Mouse (Mus musculus): Measurements from ENCODE around the gene Hsf5. TPM values are rescaled to one million over a fixed set of nuclear protein-coding genes. Genes with fewer than 3 reads are reported as not detected.

Hsf5 gene
- polyA plus RNA-seq, 1 experiment from 2014 or later: 0.27 TPM

DNA sequence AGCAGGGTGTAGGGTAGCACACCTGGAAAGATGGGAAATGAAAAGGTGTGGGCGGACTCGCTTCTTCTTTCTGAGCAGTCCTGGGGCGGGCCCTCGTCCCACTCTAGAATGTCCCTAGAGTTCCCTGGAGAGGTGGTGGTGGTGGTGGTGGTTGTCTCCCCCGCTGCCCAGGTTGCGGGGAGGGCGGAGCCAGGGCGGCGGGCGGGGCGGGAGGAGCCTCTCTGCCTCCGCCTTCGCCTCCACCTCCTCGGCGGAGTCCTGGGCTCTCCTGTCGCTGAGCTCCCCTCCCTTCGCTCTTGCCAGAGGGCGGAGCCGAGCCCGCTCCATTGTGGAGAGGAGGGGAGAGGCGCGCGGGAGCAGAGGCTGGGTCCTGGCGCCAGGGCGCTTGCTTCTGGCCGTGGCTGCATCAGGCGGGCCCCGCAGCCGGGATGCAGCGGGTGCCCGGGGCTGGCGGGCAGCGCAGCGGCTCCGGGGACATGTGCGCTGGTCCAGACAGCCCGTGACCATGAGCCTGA, 21.6 kb upstream of the Hsf5 start:
- 2% methylated on average over 32 of the region's 37 CpGs for WGBS
- peak overlapping the region; percentile 91 for H3K9ac ChIP-seq (ENCODE audit: low read length)
- H3K4me3 ChIP-seq (ENCODE audit: low read depth, low read length): peak overlapping the region; percentile 81
- DNase-seq (ENCODE audit: low spot score): peak; percentile 92
- H3K36me3 ChIP-seq (ENCODE audit: control insufficient read depth, insufficient read depth, low read length): peaks cover 20% of the 10 kb centered on the region
- H3K27me3 ChIP-seq (ENCODE audit: control insufficient read depth, insufficient read depth, low read length): no peaks in the 10 kb centered on the region
- H3K4me1 ChIP-seq (ENCODE audit: control insufficient read depth, insufficient read depth, low read length): peaks cover 25% of the 10 kb centered on the region
- H3K27ac ChIP-seq (replicated peaks; ENCODE audit: low read depth, low read length): peak overlapping the region; percentile 40; the same call in 1 of the 2 replicates
- no peaks in the 10 kb centered on the region for H3K9me3 ChIP-seq (ENCODE audit: control insufficient read depth, low read length)
- peak; percentile 56; the same call in 1 of the 2 replicates for ATAC-seq (ENCODE audit: insufficient number of reproducible peaks, low FRiP score, low TSS enrichment, low read depth)
- peak overlapping the region; percentile 90 for H3K4me2 ChIP-seq (ENCODE audit: low read depth, severe bottlenecking)

GRCm38 (mm10) chr11:87595976-87596375, 21.0 kb upstream of the Hsf5 start:
- no peaks in the 10 kb centered on the region for H3K9me3 ChIP-seq (ENCODE audit: control insufficient read depth, low read length)
- H3K4me1 ChIP-seq (ENCODE audit: control insufficient read depth, insufficient read depth, low read length): peaks cover 20% of the 10 kb centered on the region
- peak overlapping the region; percentile 91 for H3K9ac ChIP-seq (ENCODE audit: low read length)
- H3K4me2 ChIP-seq (ENCODE audit: low read depth, severe bottlenecking): peak overlapping the region; percentile 90
- no peaks in the 10 kb centered on the region for H3K27me3 ChIP-seq (ENCODE audit: control insufficient read depth, insufficient read depth, low read length)
- peak overlapping the region; percentile 81 for H3K4me3 ChIP-seq (ENCODE audit: low read depth, low read length)
- WGBS: 10% methylated on average over 7 of the region's 7 CpGs
- H3K36me3 ChIP-seq (ENCODE audit: control insufficient read depth, insufficient read depth, low read length): peaks cover 22% of the 10 kb centered on the region
- H3K27ac ChIP-seq (replicated peaks; ENCODE audit: low read depth, low read length): peak overlapping the region; percentile 40; the same call in 1 of the 2 replicates
- DNase-seq (ENCODE audit: low spot score): no peak
- ATAC-seq (ENCODE audit: insufficient number of reproducible peaks, low FRiP score, low TSS enrichment, low read depth): no peak

DNA sequence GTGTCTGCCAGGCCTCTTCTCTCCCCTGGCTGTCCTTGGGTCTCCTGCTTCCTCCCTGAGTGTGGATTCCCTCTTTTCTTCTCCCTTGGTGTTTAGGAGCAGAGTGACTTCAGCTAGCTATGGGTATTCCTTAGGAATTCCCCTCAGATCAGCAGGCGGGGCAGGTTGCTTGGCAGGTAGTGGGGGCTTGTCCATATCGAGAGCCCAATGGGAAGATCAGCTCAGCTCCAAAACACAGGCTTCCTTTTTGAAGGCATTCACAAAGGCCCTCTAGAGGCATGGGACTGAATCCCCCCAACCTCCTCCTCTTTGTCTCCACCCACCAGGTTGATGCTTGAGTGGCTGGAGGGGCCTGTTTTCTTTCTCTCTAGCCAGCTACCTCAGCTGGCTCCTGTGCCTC, 20.5 kb upstream of the Hsf5 start:
- no peaks in the 10 kb centered on the region for H3K27me3 ChIP-seq (ENCODE audit: control insufficient read depth, insufficient read depth, low read length)
- no peaks in the 10 kb centered on the region for H3K9me3 ChIP-seq (ENCODE audit: control insufficient read depth, low read length)
- H3K36me3 ChIP-seq (ENCODE audit: control insufficient read depth, insufficient read depth, low read length): peaks cover 22% of the 10 kb centered on the region
- peak overlapping the region; percentile 90 for H3K4me2 ChIP-seq (ENCODE audit: low read depth, severe bottlenecking)
- H3K27ac ChIP-seq (replicated peaks; ENCODE audit: low read depth, low read length): no peak overlapping the region
- ATAC-seq (ENCODE audit: insufficient number of reproducible peaks, low FRiP score, low TSS enrichment, low read depth): no peak
- H3K4me3 ChIP-seq (ENCODE audit: low read depth, low read length): peak overlapping the region; percentile 81
- peak overlapping the region; percentile 91 for H3K9ac ChIP-seq (ENCODE audit: low read length)
- no peak for DNase-seq (ENCODE audit: low spot score)
- 40% methylated on average over 2 of the region's 2 CpGs for WGBS
- peaks cover 20% of the 10 kb centered on the region for H3K4me1 ChIP-seq (ENCODE audit: control insufficient read depth, insufficient read depth, low read length)

DNA sequence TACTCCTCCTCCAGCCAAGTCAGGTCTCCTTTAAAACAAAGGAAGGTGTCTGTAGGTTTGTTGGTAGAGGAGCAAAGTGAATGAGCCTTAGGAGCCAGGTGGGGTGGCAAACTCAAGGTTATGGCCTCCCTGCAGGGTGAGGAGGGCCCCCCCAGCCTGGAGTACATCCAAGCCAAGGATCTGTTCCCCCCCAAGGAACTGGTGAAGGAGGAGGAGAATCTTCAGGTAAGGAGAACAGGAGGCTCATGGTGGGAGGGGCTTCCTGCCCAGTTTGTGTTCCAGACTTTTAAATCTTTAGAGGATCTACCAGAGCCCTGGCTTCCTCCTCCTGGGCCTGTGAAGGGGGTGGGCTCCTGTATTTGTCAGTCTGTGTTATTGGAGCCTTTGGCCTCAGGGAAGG, 19.9 kb upstream of the Hsf5 start:
- H3K4me3 ChIP-seq (ENCODE audit: low read depth, low read length): no peak overlapping the region

DNA sequence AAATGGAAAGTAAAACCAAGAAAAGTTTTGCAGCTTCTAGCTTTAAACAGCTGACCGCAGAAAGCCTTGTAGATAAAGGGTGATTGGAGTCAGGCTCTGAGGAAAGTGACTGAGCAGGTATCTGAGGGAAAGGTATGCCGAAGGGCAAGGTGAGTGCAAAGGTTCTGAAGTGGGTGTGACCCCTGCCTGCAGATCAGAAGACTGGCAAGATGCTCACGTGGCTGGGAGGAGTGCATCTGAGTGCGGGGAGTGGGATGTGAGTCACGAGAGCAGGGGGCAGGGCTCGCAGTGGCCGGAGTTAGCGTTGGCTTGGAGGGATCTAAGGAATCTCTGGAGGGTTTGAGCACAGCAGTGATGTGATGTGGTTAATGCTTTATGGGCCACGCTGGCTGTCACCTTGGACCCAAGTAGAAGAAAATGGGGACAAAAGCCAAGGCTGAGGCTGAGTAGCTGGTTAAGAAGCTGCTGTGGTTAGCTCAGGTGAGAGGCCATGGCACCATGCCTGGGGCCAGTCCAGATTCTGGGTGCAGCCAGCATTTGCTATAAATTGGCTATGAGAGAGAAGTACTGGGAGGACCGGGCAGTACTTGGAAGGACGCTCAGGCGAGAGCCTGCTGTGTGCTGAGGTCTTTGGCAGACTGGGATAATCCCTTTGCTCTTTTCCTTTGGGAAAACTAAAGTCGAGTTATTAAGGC, 17.4 kb upstream of the Hsf5 start:
- Histone ChIP-seq H3K4me2 (ENCODE audit: low read depth, severe bottlenecking) (no peak overlapping the region), H3K36me3 (ENCODE audit: control insufficient read depth, insufficient read depth, low read length) (peaks cover 43% of the 10 kb centered on the region), H3K27me3 (ENCODE audit: control insufficient read depth, insufficient read depth, low read length) (no peaks in the 10 kb centered on the region), H3K9me3 (ENCODE audit: control insufficient read depth, low read length) (no peaks in the 10 kb centered on the region), H3K4me3 (ENCODE audit: low read depth, low read length) (no peak overlapping the region), H3K27ac (replicated peaks; ENCODE audit: low read depth, low read length) (no peak overlapping the region), H3K9ac (ENCODE audit: low read length) (no peak overlapping the region), H3K4me1 (ENCODE audit: control insufficient read depth, insufficient read depth, low read length) (peaks cover 12% of the 10 kb centered on the region; the same call in 1 of the 2 replicates)
- WGBS: 90% methylated on average over 13 of the region's 13 CpGs
- ATAC-seq (ENCODE audit: insufficient number of reproducible peaks, low FRiP score, low TSS enrichment, low read depth): no peak
- no peak for DNase-seq (ENCODE audit: low spot score)

More for the DNA sequence above, 19.9 kb upstream of the Hsf5 start:
- peak overlapping the region; percentile 90; the same call in 1 of the 2 replicates for H3K4me2 ChIP-seq (ENCODE audit: low read depth, severe bottlenecking)
- peaks cover 20% of the 10 kb centered on the region for H3K4me1 ChIP-seq (ENCODE audit: control insufficient read depth, insufficient read depth, low read length)
- peaks cover 22% of the 10 kb centered on the region for H3K36me3 ChIP-seq (ENCODE audit: control insufficient read depth, insufficient read depth, low read length)
- no peak overlapping the region for H3K9ac ChIP-seq (ENCODE audit: low read length)
- no peaks in the 10 kb centered on the region for H3K9me3 ChIP-seq (ENCODE audit: control insufficient read depth, low read length)
- no peaks in the 10 kb centered on the region for H3K27me3 ChIP-seq (ENCODE audit: control insufficient read depth, insufficient read depth, low read length)
- no peak overlapping the region for H3K27ac ChIP-seq (replicated peaks; ENCODE audit: low read depth, low read length)
- no peak for ATAC-seq (ENCODE audit: insufficient number of reproducible peaks, low FRiP score, low TSS enrichment, low read depth)
- no peak for DNase-seq (ENCODE audit: low spot score)

- no peak for ATAC-seq (ENCODE audit: insufficient number of reproducible peaks, low FRiP score, low TSS enrichment, low read depth)
- Histone ChIP-seq H3K27me3 (ENCODE audit: control insufficient read depth, insufficient read depth, low read length) (no peaks in the 10 kb centered on the region), H3K4me1 (ENCODE audit: control insufficient read depth, insufficient read depth, low read length) (peaks cover 7% of the 10 kb centered on the region; the same call in 1 of the 2 replicates), H3K9ac (ENCODE audit: low read length) (no peak overlapping the region), H3K4me2 (ENCODE audit: low read depth, severe bottlenecking) (no peak overlapping the region), H3K27ac (replicated peaks; ENCODE audit: low read depth, low read length) (no peak overlapping the region), H3K4me3 (ENCODE audit: low read depth, low read length) (no peak overlapping the region), H3K9me3 (ENCODE audit: control insufficient read depth, low read length) (no peaks in the 10 kb centered on the region), H3K36me3 (ENCODE audit: control insufficient read depth, insufficient read depth, low read length) (peaks cover 49% of the 10 kb centered on the region)
- DNase-seq (ENCODE audit: low spot score): no peak
- WGBS: 94% methylated on average over 10 of the region's 10 CpGs
These were observed 16.6 kb upstream of the Hsf5 start for GRCm38 (mm10) chr11:87600322-87600853.

- Histone ChIP-seq H3K36me3 (ENCODE audit: control insufficient read depth, insufficient read depth, low read length) (peaks cover 57% of the 10 kb centered on the region), H3K9me3 (ENCODE audit: control insufficient read depth, low read length) (no peaks in the 10 kb centered on the region), H3K9ac (ENCODE audit: low read length) (no peak overlapping the region), H3K4me2 (ENCODE audit: low read depth, severe bottlenecking) (no peak overlapping the region), H3K4me1 (ENCODE audit: control insufficient read depth, insufficient read depth, low read length) (no peaks in the 10 kb centered on the region), H3K27ac (replicated peaks; ENCODE audit: low read depth, low read length) (no peak overlapping the region), H3K4me3 (ENCODE audit: low read depth, low read length) (no peak overlapping the region), H3K27me3 (ENCODE audit: control insufficient read depth, insufficient read depth, low read length) (no peaks in the 10 kb centered on the region)
- DNase-seq (ENCODE audit: low spot score): no peak
- 97% methylated on average over 9 of the region's 9 CpGs for WGBS
- ATAC-seq (ENCODE audit: insufficient number of reproducible peaks, low FRiP score, low TSS enrichment, low read depth): no peak
These were observed 14.7 kb upstream of the Hsf5 start for GRCm38 (mm10) chr11:87602234-87602633.

DNA sequence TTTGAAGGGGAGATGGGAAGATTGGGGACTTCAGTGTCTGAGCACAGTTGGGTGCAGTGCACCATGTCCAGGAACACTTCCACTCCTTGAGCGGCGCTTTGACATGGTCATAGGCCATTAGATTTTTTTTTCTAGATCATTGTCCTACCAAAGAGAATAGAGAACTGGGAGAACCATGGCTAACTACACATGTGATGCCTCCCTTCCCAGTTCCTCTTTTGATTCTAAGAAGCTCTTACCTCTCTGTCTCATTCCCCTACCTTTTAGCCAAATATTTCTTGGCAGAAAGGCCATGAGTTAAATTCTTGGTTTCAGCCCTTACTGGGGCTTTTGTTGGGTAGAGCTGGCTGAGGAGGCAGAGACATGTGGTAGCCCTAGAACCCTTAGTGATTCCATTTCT, 13.4 kb upstream of the Hsf5 start:
- ATAC-seq (ENCODE audit: insufficient number of reproducible peaks, low FRiP score, low TSS enrichment, low read depth): no peak
- Histone ChIP-seq H3K36me3 (ENCODE audit: control insufficient read depth, insufficient read depth, low read length) (peaks cover 47% of the 10 kb centered on the region), H3K9ac (ENCODE audit: low read length) (no peak overlapping the region), H3K9me3 (ENCODE audit: control insufficient read depth, low read length) (no peaks in the 10 kb centered on the region), H3K27me3 (ENCODE audit: control insufficient read depth, insufficient read depth, low read length) (no peaks in the 10 kb centered on the region), H3K4me1 (ENCODE audit: control insufficient read depth, insufficient read depth, low read length) (no peaks in the 10 kb centered on the region), H3K27ac (replicated peaks; ENCODE audit: low read depth, low read length) (no peak overlapping the region), H3K4me3 (ENCODE audit: low read depth, low read length) (no peak overlapping the region), H3K4me2 (ENCODE audit: low read depth, severe bottlenecking) (no peak overlapping the region)
- DNase-seq (ENCODE audit: low spot score): no peak
- 97% methylated on average over 2 of the region's 2 CpGs for WGBS

Data from limb, embryonic 11.5 days (tissue).